Mouse (Mus musculus) embryonic facial prominence, embryonic 15.5 days (tissue): ENCODE measurements around the gene Comt. TPM values are rescaled to one million over a fixed set of nuclear protein-coding genes. Genes with fewer than 3 reads are reported as not detected.

Experiments
- ATAC-seq: fragments of 200-750 bp; cut with Nextera tagmentation; 2 replicates; pipeline ENCODE4 v1.8.0; 2017; ENCODE audit warnings: low read depth, moderate TSS enrichment; ENCODE audit not compliant: insufficient number of reproducible peaks, low FRiP score, low TSS enrichment
- H3K27ac ChIP-seq: fragments of 300-500 bp; sonication (generic); replicated peaks from 2 replicates; pipeline ENCODE4 v1.5.1; 2015; ENCODE audit warnings: mild to moderate bottlenecking, inconsistent platforms
- H3K27me3 ChIP-seq: fragments of 300-500 bp; sonication (generic); 2 replicates; pipeline ENCODE4 v1.6.1; 2015; ENCODE audit warnings: inconsistent platforms
- H3K36me3 ChIP-seq: fragments of 300-500 bp; sonication (generic); 2 replicates; pipeline ENCODE4 v1.6.1; 2015; ENCODE audit warnings: mild to moderate bottlenecking, inconsistent platforms
- H3K4me1 ChIP-seq: fragments of 300-500 bp; sonication (generic); 2 replicates; pipeline ENCODE4 v1.6.1; 2015; ENCODE audit warnings: inconsistent platforms
- H3K4me2 ChIP-seq: fragments of 300-500 bp; sonication (generic); replicated peaks from 2 replicates; pipeline ENCODE4 v1.6.1; 2015; ENCODE audit warnings: mild to moderate bottlenecking, inconsistent platforms
- H3K4me3 ChIP-seq: fragments of 300-500 bp; sonication (generic); replicated peaks from 2 replicates; pipeline ENCODE4 v1.5.1; 2015; ENCODE audit warnings: mild to moderate bottlenecking, inconsistent platforms
- H3K9ac ChIP-seq: fragments of 300-500 bp; sonication (generic); 2 replicates; pipeline ENCODE4 v1.6.1; 2015; ENCODE audit warnings: inconsistent platforms
- H3K9me3 ChIP-seq: fragments of 300-500 bp; sonication (generic); replicated peaks from 2 replicates; pipeline ENCODE4 v1.6.1; 2016; ENCODE audit warnings: inconsistent platforms
- WGBS: fragments of 180-500 bp; shearing (Covaris S2); methylation state at CpG from one replicate; pipeline ENCODE4 v1.1.7; 2015; 5-methylcytosine and 5-hydroxymethylcytosine counted together
- polyA plus RNA-seq: library from polyadenylated mRNA; unstranded; fragments of >200 nt; fragmentation: Nextera tagmentation; extraction: Ambion mirVana; gene quantifications from 2 replicates; pipeline ENCODE4 v1.2.1, GENCODE M21; 2015

Gene Comt
- polyA plus RNA-seq, 1 experiment from 2014 or later: 109 TPM

- peaks cover 19% of the 10 kb centered on the region for H3K36me3 ChIP-seq
- 57% methylated on average over 3 of the region's 3 CpGs for WGBS
Measured at GRCm38 (mm10) chr16:18420571-18420970, 6.1 kb downstream of the Comt start.

GRCm38 (mm10) chr16:18419603-18420026, 7.0 kb downstream of the Comt start:
- H3K36me3 ChIP-seq: peaks cover 21% of the 10 kb centered on the region
- H3K4me3 ChIP-seq: no peak overlapping the region
- ATAC-seq: no peak
- H3K9me3 ChIP-seq: no peaks in the 10 kb centered on the region
- H3K9ac ChIP-seq: no peak overlapping the region
- no peak overlapping the region for H3K4me2 ChIP-seq
- 83% methylated on average over 1 of the region's 1 CpGs for WGBS
- peaks cover 31% of the 10 kb centered on the region for H3K4me1 ChIP-seq
- H3K27ac ChIP-seq: no peak overlapping the region
- no peaks in the 10 kb centered on the region for H3K27me3 ChIP-seq

More at GRCm38 (mm10) chr16:18420571-18420970, 6.1 kb downstream of the Comt start:
- Histone ChIP-seq H3K9ac (no peak overlapping the region), H3K27me3 (no peaks in the 10 kb centered on the region), H3K4me2 (no peak overlapping the region), H3K9me3 (no peaks in the 10 kb centered on the region), H3K4me1 (peaks cover 36% of the 10 kb centered on the region), H3K27ac (no peak overlapping the region), H3K4me3 (no peak overlapping the region)
- no peak for ATAC-seq

- no peaks in the 10 kb centered on the region for H3K27me3 ChIP-seq
- no peak overlapping the region for H3K4me3 ChIP-seq
- H3K9ac ChIP-seq: no peak overlapping the region
- H3K27ac ChIP-seq: no peak overlapping the region
- 79% methylated on average over 4 of the region's 4 CpGs for whole genome bisulfite sequencing
- peaks cover 24% of the 10 kb centered on the region for H3K4me1 ChIP-seq
- no peak overlapping the region for H3K4me2 ChIP-seq
- ATAC-seq: no peak
- H3K9me3 ChIP-seq: no peaks in the 10 kb centered on the region
- H3K36me3 ChIP-seq: peaks cover 24% of the 10 kb centered on the region
Measured at GRCm38 (mm10) chr16:18418756-18419602, 7.7 kb downstream of the Comt start.

GRCm38 (mm10) chr16:18417491-18417890, 9.2 kb downstream of the Comt start:
- H3K27me3 ChIP-seq: no peaks in the 10 kb centered on the region
- no peaks in the 10 kb centered on the region for H3K9me3 ChIP-seq
- H3K4me2 ChIP-seq: no peak overlapping the region
- peaks cover 19% of the 10 kb centered on the region for H3K36me3 ChIP-seq
- 87% methylated on average over 5 of the region's 5 CpGs for WGBS
- no peak for ATAC-seq
- H3K27ac ChIP-seq: no peak overlapping the region
- H3K4me1 ChIP-seq: peaks cover 16% of the 10 kb centered on the region
- no peak overlapping the region for H3K9ac ChIP-seq
- no peak overlapping the region for H3K4me3 ChIP-seq

- H3K4me3 ChIP-seq: no peak overlapping the region
- H3K27ac ChIP-seq: peak overlapping the region; percentile 81
- no peaks in the 10 kb centered on the region for H3K27me3 ChIP-seq
- no peak overlapping the region for H3K9ac ChIP-seq
- no peak for ATAC-seq
- H3K36me3 ChIP-seq: peaks cover 13% of the 10 kb centered on the region
- no peak overlapping the region for H3K4me2 ChIP-seq
- WGBS: 81% methylated on average over 3 of the region's 3 CpGs
- H3K9me3 ChIP-seq: no peaks in the 10 kb centered on the region
- H3K4me1 ChIP-seq: peaks cover 16% of the 10 kb centered on the region
Measured at GRCm38 (mm10) chr16:18416837-18417236, 9.8 kb downstream of the Comt start.

- 40% methylated on average over 18 of the region's 18 CpGs for WGBS
- H3K4me3 ChIP-seq: no peak overlapping the region
- H3K27me3 ChIP-seq: no peaks in the 10 kb centered on the region
- H3K4me2 ChIP-seq: no peak overlapping the region; the same call in 1 of the 2 replicates
- 0 out of 2 replicates have a peak, but pooled peaks have one; percentile 44 for ATAC-seq
- H3K4me1 ChIP-seq: peaks cover 20% of the 10 kb centered on the region
- H3K27ac ChIP-seq: peak overlapping the region; percentile 81
- H3K9ac ChIP-seq: no peak overlapping the region
- H3K9me3 ChIP-seq: no peaks in the 10 kb centered on the region
- H3K36me3 ChIP-seq: peaks cover 9% of the 10 kb centered on the region; the same call in 1 of the 2 replicates
Measured at GRCm38 (mm10) chr16:18416094-18416761, 10.4 kb downstream of the Comt start.

GRCm38 (mm10) chr16:18413032-18413816, 13.4 kb downstream of the Comt start:
- no peak overlapping the region for H3K27ac ChIP-seq
- H3K36me3 ChIP-seq: peaks cover 31% of the 10 kb centered on the region
- H3K4me3 ChIP-seq: no peak overlapping the region
- no peaks in the 10 kb centered on the region for H3K27me3 ChIP-seq
- peaks cover 20% of the 10 kb centered on the region for H3K4me1 ChIP-seq
- no peak overlapping the region for H3K4me2 ChIP-seq
- ATAC-seq: no peak
- H3K9me3 ChIP-seq: no peaks in the 10 kb centered on the region
- WGBS: 84% methylated on average over 7 of the region's 7 CpGs
- H3K9ac ChIP-seq: no peak overlapping the region

- Histone ChIP-seq H3K4me2 (no peak overlapping the region), H3K27me3 (no peaks in the 10 kb centered on the region), H3K36me3 (peaks cover 38% of the 10 kb centered on the region), H3K9ac (no peak overlapping the region), H3K27ac (no peak overlapping the region), H3K4me1 (peaks cover 19% of the 10 kb centered on the region), H3K4me3 (no peak overlapping the region), H3K9me3 (no peaks in the 10 kb centered on the region)
- WGBS: 81% methylated on average over 12 of the region's 12 CpGs
- no peak for ATAC-seq
Measured at GRCm38 (mm10) chr16:18411802-18412476, 14.7 kb downstream of the Comt start.

- Histone ChIP-seq H3K4me1 (peaks cover 11% of the 10 kb centered on the region), H3K36me3 (peaks cover 38% of the 10 kb centered on the region), H3K4me2 (no peak overlapping the region)
Measured at GRCm38 (mm10) chr16:18411026-18411649, 15.5 kb downstream of the Comt start.

GRCm38 (mm10) chr16:18410418-18410817, 16.2 kb downstream of the Comt start:
- peaks cover 41% of the 10 kb centered on the region for H3K36me3 ChIP-seq

More at GRCm38 (mm10) chr16:18411026-18411649, 15.5 kb downstream of the Comt start:
- no peaks in the 10 kb centered on the region for H3K27me3 ChIP-seq
- no peak overlapping the region for H3K9ac ChIP-seq
- no peak for ATAC-seq
- WGBS: 78% methylated on average over 13 of the region's 13 CpGs
- H3K9me3 ChIP-seq: no peaks in the 10 kb centered on the region
- H3K27ac ChIP-seq: no peak overlapping the region
- no peak overlapping the region for H3K4me3 ChIP-seq

More at GRCm38 (mm10) chr16:18410418-18410817, 16.2 kb downstream of the Comt start:
- Histone ChIP-seq H3K27ac (no peak overlapping the region), H3K9me3 (no peaks in the 10 kb centered on the region), H3K9ac (no peak overlapping the region), H3K4me1 (peaks cover 12% of the 10 kb centered on the region), H3K4me2 (no peak overlapping the region), H3K27me3 (no peaks in the 10 kb centered on the region), H3K4me3 (no peak overlapping the region)
- ATAC-seq: no peak
- 62% methylated on average over 5 of the region's 5 CpGs for WGBS
